Mouse (Mus musculus) cerebellum, adult 18-20 months (tissue): ENCODE data around the gene Olfr1393.

Experiments used
- DNase-seq, 2 experiments: peaks; one replicate each; pipeline ENCODE4 v3.0.0; 2021

The Olfr1393 gene

GRCm38 (mm10) chr11:49326726-49327125 lies 48.6 kb downstream of the Olfr1393 start:
- DNase-seq = no peak

GRCm38 (mm10) chr11:49329686-49330085 lies 51.6 kb downstream of the Olfr1393 start:
- no peak for DNase-seq
